Mouse (Mus musculus) lung, postnatal 0 days (tissue): Measurements from ENCODE around the gene Clybl. TPM values are rescaled to one million over a fixed set of nuclear protein-coding genes. Genes with fewer than 3 reads are reported as not detected.

ENCODE experiments used
- ATAC-seq: fragments of 200-750 bp; cut with Nextera tagmentation; 2 replicates; pipeline ENCODE4 v1.8.0; 2017; ENCODE audit warnings: moderate library complexity
- DNase-seq: peaks from one replicate; pipeline ENCODE4 v3.0.0-alpha.2; 2016; ENCODE audit warnings: low spot score
- H3K27ac ChIP-seq: fragments of 300-500 bp; sonication (generic); 2 replicates; pipeline ENCODE4 v1.5.1; 2014; ENCODE audit warnings: antibody characterized with exemption, mild to moderate bottlenecking, low read length, mixed read lengths
- H3K27me3 ChIP-seq: fragments of 300-500 bp; sonication (generic); replicated peaks from 2 replicates; pipeline ENCODE4 v1.6.1; 2014; ENCODE audit warnings: low read length, mixed read lengths; ENCODE audit not compliant: insufficient read depth
- H3K36me3 ChIP-seq: fragments of 300-500 bp; sonication (generic); 2 replicates; pipeline ENCODE4 v1.6.1; 2014; ENCODE audit warnings: low read length, mixed read lengths; ENCODE audit not compliant: insufficient read depth
- H3K4me1 ChIP-seq: fragments of 300-500 bp; sonication (generic); 2 replicates; pipeline ENCODE4 v1.6.1; 2014; ENCODE audit warnings: antibody characterized with exemption, low read depth, low read length, mixed read lengths; ENCODE audit not compliant: insufficient read depth
- H3K4me2 ChIP-seq: fragments of 300-500 bp; sonication (generic); replicated peaks from 2 replicates; pipeline ENCODE4 v1.6.1; 2014; ENCODE audit warnings: low read depth, mild to moderate bottlenecking, low read length, moderate library complexity, mixed read lengths
- H3K4me3 ChIP-seq: fragments of 300-500 bp; sonication (generic); 2 replicates; pipeline ENCODE4 v1.5.1; 2014; ENCODE audit warnings: low read depth, low read length
- H3K9ac ChIP-seq: fragments of 300-500 bp; sonication (generic); replicated peaks from 2 replicates; pipeline ENCODE4 v1.6.1; 2014; ENCODE audit warnings: low read depth, mild to moderate bottlenecking
- H3K9me3 ChIP-seq: fragments of 300-500 bp; sonication (generic); 2 replicates; pipeline ENCODE4 v1.6.1; 2016; ENCODE audit warnings: low read length, mixed read lengths
- CTCF ChIP-seq: IDR thresholded peaks from 2 replicates; pipeline ENCODE4 v1.5.1; 2016; ENCODE audit warnings: antibody characterized with exemption, mild to moderate bottlenecking
- EP300 ChIP-seq: IDR thresholded peaks from 2 replicates; pipeline ENCODE4 v1.6.1; 2016; ENCODE audit warnings: antibody characterized with exemption, mild to moderate bottlenecking, control low read depth
- WGBS: fragments of 180-500 bp; shearing (Covaris S2); extraction: QIAGEN DNeasy Blood & Tissue Kit; methylation state at CpG from one replicate; pipeline ENCODE4 v1.1.7; 2014; 5-methylcytosine and 5-hydroxymethylcytosine counted together
- polyA plus RNA-seq: library from polyadenylated mRNA; unstranded; fragments of >200 nt; fragmentation: Nextera tagmentation; extraction: Ambion mirVana; gene quantifications from 2 replicates; pipeline ENCODE4 v1.2.1, GENCODE M21; 2015

The Clybl gene
- polyA plus RNA-seq, 1 experiment from 2014 or later = 9.2 TPM

- DNase-seq (no peak), ATAC-seq (no peak)
- Histone ChIP-seq H3K4me1 (no peaks in the 10 kb centered on the region), H3K4me2 (no peak overlapping the region), H3K27ac (no peak overlapping the region), H3K9me3 (no peaks in the 10 kb centered on the region), H3K9ac (no peak overlapping the region), H3K36me3 (no peaks in the 10 kb centered on the region), H3K4me3 (no peak overlapping the region), H3K27me3 (peaks cover 4% of the 10 kb centered on the region)
- TF ChIP-seq EP300 = no peak
- no peak for TF ChIP-seq CTCF
- WGBS = 26% methylated on average over 7 of the region's 7 CpGs
These were observed 44.1 kb downstream of the Clybl start for GRCm38 (mm10) chr14:122225479-122226132.

- Histone ChIP-seq H3K4me1 (no peaks in the 10 kb centered on the region), H3K27ac (no peak overlapping the region), H3K4me2 (no peak overlapping the region), H3K9ac (no peak overlapping the region), H3K27me3 (peaks cover 4% of the 10 kb centered on the region), H3K4me3 (no peak overlapping the region), H3K9me3 (no peaks in the 10 kb centered on the region), H3K36me3 (no peaks in the 10 kb centered on the region)
- no peak for DNase-seq
- no peak for TF ChIP-seq CTCF
- TF ChIP-seq EP300 = no peak
- ATAC-seq = no peak
- WGBS = 69% methylated on average over 2 of the region's 2 CpGs
These were observed 44.6 kb downstream of the Clybl start for GRCm38 (mm10) chr14:122226133-122226515.

GRCm38 (mm10) chr14:122226666-122227453 lies 45.4 kb downstream of the Clybl start:
- no peak overlapping the region for H3K4me3 ChIP-seq
- no peaks in the 10 kb centered on the region for H3K9me3 ChIP-seq
- ATAC-seq (no peak), DNase-seq (no peak)
- H3K4me1 ChIP-seq = no peaks in the 10 kb centered on the region
- no peak overlapping the region for H3K4me2 ChIP-seq
- H3K27ac ChIP-seq = no peak overlapping the region
- no peak overlapping the region for H3K9ac ChIP-seq
- H3K27me3 ChIP-seq = peaks cover 4% of the 10 kb centered on the region
- TF ChIP-seq CTCF (no peak), EP300 (no peak)
- 64% methylated on average over 22 of the region's 22 CpGs for WGBS
- no peaks in the 10 kb centered on the region for H3K36me3 ChIP-seq

- DNase-seq (no peak), ATAC-seq (no peak)
- Histone ChIP-seq H3K27me3 (peaks cover 4% of the 10 kb centered on the region), H3K4me3 (no peak overlapping the region), H3K4me2 (no peak overlapping the region), H3K4me1 (no peaks in the 10 kb centered on the region), H3K27ac (no peak overlapping the region), H3K9ac (no peak overlapping the region), H3K9me3 (no peaks in the 10 kb centered on the region), H3K36me3 (no peaks in the 10 kb centered on the region)
- TF ChIP-seq CTCF = no peak
- 52% methylated on average over 14 of the region's 14 CpGs for WGBS
These were observed 46.0 kb downstream of the Clybl start for GRCm38 (mm10) chr14:122227454-122227951.

- Histone ChIP-seq H3K36me3 (no peaks in the 10 kb centered on the region), H3K9me3 (no peaks in the 10 kb centered on the region), H3K9ac (no peak overlapping the region), H3K4me3 (no peak overlapping the region), H3K27me3 (peaks cover 4% of the 10 kb centered on the region), H3K27ac (no peak overlapping the region), H3K4me2 (no peak overlapping the region), H3K4me1 (no peaks in the 10 kb centered on the region)
- TF ChIP-seq EP300 = no peak
- TF ChIP-seq CTCF = no peak
- ATAC-seq (no peak), DNase-seq (no peak)
- WGBS = 33% methylated on average over 23 of the region's 23 CpGs
These were observed 47.5 kb downstream of the Clybl start for GRCm38 (mm10) chr14:122228816-122229551.

- ATAC-seq (no peak), DNase-seq (no peak)
- H3K36me3 ChIP-seq = no peaks in the 10 kb centered on the region
- H3K27me3 ChIP-seq = peaks cover 4% of the 10 kb centered on the region
- 91% methylated on average over 5 of the region's 5 CpGs for WGBS
- H3K4me1 ChIP-seq = no peaks in the 10 kb centered on the region
- no peak overlapping the region for H3K4me3 ChIP-seq
- no peak overlapping the region for H3K9ac ChIP-seq
- H3K27ac ChIP-seq = no peak overlapping the region
- no peaks in the 10 kb centered on the region for H3K9me3 ChIP-seq
- H3K4me2 ChIP-seq = no peak overlapping the region
- TF ChIP-seq EP300 = no peak
- TF ChIP-seq CTCF = no peak
These were observed 48.5 kb downstream of the Clybl start for GRCm38 (mm10) chr14:122229988-122230387.
